Mouse (Mus musculus): Measurements from ENCODE around the gene Romo1.

DNA sequence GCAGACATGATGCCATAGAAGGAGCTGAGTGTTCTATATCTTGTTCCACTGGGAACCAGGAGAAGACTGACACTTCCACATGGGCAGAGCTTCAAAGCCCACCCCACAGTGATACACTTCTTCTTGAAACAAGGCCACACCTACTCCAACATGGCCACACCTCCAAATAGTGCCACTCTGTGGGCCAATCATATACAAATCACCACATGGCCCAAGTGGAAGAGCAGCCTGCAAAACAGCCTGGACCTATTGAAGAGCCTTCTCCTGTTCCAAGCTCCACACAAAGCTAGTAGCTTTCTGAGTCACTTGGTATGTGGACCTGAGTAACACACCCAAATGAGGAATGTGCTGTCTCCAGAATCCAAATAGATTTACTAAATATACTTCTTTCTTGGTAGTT lies 24.3 kb upstream of the Romo1 start:
- TF ChIP-seq CTCF (IDR thresholded peaks at IDR 0.05; ENCODE audit: insufficient read depth, low read depth, low read length): no peak
- TF ChIP-seq POLR2A (IDR thresholded peaks at IDR 0.05; ENCODE audit: insufficient read depth, low read depth, low read length): no peak

All from olfactory bulb, adult 2 months (tissue).